Mouse (Mus musculus) inflammation-experienced regulatory T-cells (primary cell): ENCODE data around the gene Gm9844. TPM values are rescaled to one million over a fixed set of nuclear protein-coding genes. Genes with fewer than 3 reads are reported as not detected.

Experiments
- polyA plus RNA-seq, 2 experiments: library from polyadenylated mRNA; unstranded; fragments of 100-300 nt; shearing (Covaris generic); gene quantifications; one replicate each; pipeline ENCODE4 v1.2.1; 2017

Gene Gm9844
- polyA plus RNA-seq = 10 to 100 TPM; 35.8 to 42.4 TPM

GRCm38 (mm10) chr7:24861913-24862312 is at the start of gene Gm9844:
TSS of gene Gm9844 (plus strand) at chr7:24862213.

GRCm38 (mm10) chr7:24869532-24870165 is 7.6 kb downstream of the Gm9844 start, which contains the start of the genes Lypd4 and Dmrtc2:
TSS of gene Lypd4 (minus strand) at chr7:24869941.
TSS of gene Dmrtc2 (plus strand) at chr7:24870057.

GRCm38 (mm10) chr7:24883896-24884692 is 22.1 kb downstream of the Gm9844 start, which contains the start of gene Rps19:
TSS of gene Rps19 (plus strand) at chr7:24884371.

GRCm38 (mm10) chr7:24897224-24897623 is 35.2 kb downstream of the Gm9844 start, which contains the start of gene Cd79a:
TSS of gene Cd79a (plus strand) at chr7:24897381.

GRCm38 (mm10) chr7:24902630-24903443 is 40.8 kb downstream of the Gm9844 start, which contains the start of gene Arhgef1:
TSS of gene Arhgef1 (plus strand) at chr7:24902912.

Other genes with a start within 250 kb of the Gm9844 start
- gene Lypd3, start 225.7 kb upstream of the Gm9844 start, polyA plus RNA-seq = 1 to 10 TPM in 1 of 2 experiments, under 1 TPM in 1; 0.19 to 1.1 TPM
- gene Tex101, start 185.5 kb upstream of the Gm9844 start, polyA plus RNA-seq = under 1 TPM in 1 of 2 experiments, not detected in 1; 0.36 TPM
- gene BC049730, start 153.0 kb upstream of the Gm9844 start, polyA plus RNA-seq = under 1 TPM; 0.13 to 0.31 TPM
- gene Gm4763, start 135.3 kb upstream of the Gm9844 start, polyA plus RNA-seq = 1 to 10 TPM in 1 of 2 experiments, not detected in 1; 2.5 TPM
- gene Cd177, start 101.9 kb upstream of the Gm9844 start, polyA plus RNA-seq = under 1 TPM; 0.33 to 0.34 TPM
- 1 to 10 TPM in 1 of 2 experiments, under 1 TPM in 1; 0.82 to 1.6 TPM for gene Ceacam10, start 85.0 kb upstream of the Gm9844 start, polyA plus RNA-seq
- not detected for gene Lypd4, start 7.7 kb downstream of the Gm9844 start, polyA plus RNA-seq
- gene Dmrtc2, start 7.8 kb downstream of the Gm9844 start, polyA plus RNA-seq = under 1 TPM in 1 of 2 experiments, not detected in 1; 0.23 TPM
- gene Rps19, start 22.2 kb downstream of the Gm9844 start, polyA plus RNA-seq = 1,000 to 10,000 TPM; 3,658 to 5,329 TPM
- gene Cd79a, start 35.2 kb downstream of the Gm9844 start, polyA plus RNA-seq = 10 to 100 TPM; 20.1 to 49.7 TPM
- gene Arhgef1, start 40.7 kb downstream of the Gm9844 start, polyA plus RNA-seq = 1,000 to 10,000 TPM; 1,361 to 1,690 TPM
- gene Gm4881, start 82.3 kb downstream of the Gm9844 start, polyA plus RNA-seq = not detected
- gene Rabac1, start 110.5 kb downstream of the Gm9844 start, polyA plus RNA-seq = 100 to 1,000 TPM; 598 to 776 TPM
- 1 to 10 TPM in 1 of 2 experiments, under 1 TPM in 1; 0.66 to 5.4 TPM for gene Atp1a3, start 143.7 kb downstream of the Gm9844 start, polyA plus RNA-seq
- gene Grik5, start 210.1 kb downstream of the Gm9844 start, polyA plus RNA-seq = 1 to 10 TPM; 9.0 to 9.7 TPM
- gene Zfp574, start 210.4 kb downstream of the Gm9844 start, polyA plus RNA-seq = 10 to 100 TPM; 29.8 to 38.6 TPM